Mouse (Mus musculus) liver, embryonic 15.5 days (tissue): ENCODE results near the gene Tex35. TPM values are rescaled to one million over a fixed set of nuclear protein-coding genes. Genes with fewer than 3 reads are reported as not detected.

Experiments
- ATAC-seq: fragments of 200-750 bp; cut with Nextera tagmentation; 2 replicates; pipeline ENCODE4 v1.8.0; 2017; ENCODE audit warnings: moderate number of reproducible peaks, mild to moderate bottlenecking, moderate library complexity; ENCODE audit not compliant: insufficient read depth
- H3K27ac ChIP-seq: fragments of 300-500 bp; sonication (generic); replicated peaks from 2 replicates; pipeline ENCODE4 v1.5.1; 2015; ENCODE audit warnings: mild to moderate bottlenecking, inconsistent platforms
- H3K27me3 ChIP-seq: fragments of 300-500 bp; sonication (generic); 2 replicates; pipeline ENCODE4 v1.6.1; 2015; ENCODE audit warnings: mild to moderate bottlenecking, inconsistent platforms
- H3K36me3 ChIP-seq: fragments of 300-500 bp; sonication (generic); replicated peaks from 2 replicates; pipeline ENCODE4 v1.6.1; 2015; ENCODE audit warnings: moderate library complexity, mild to moderate bottlenecking, inconsistent platforms
- H3K4me1 ChIP-seq: fragments of 300-500 bp; sonication (generic); replicated peaks from 2 replicates; pipeline ENCODE4 v1.6.1; 2015; ENCODE audit warnings: inconsistent platforms
- H3K4me2 ChIP-seq: fragments of 300-500 bp; sonication (generic); 2 replicates; pipeline ENCODE4 v1.6.1; 2015; ENCODE audit warnings: moderate library complexity, mild to moderate bottlenecking, inconsistent platforms
- H3K4me3 ChIP-seq: fragments of 300-500 bp; sonication (generic); replicated peaks from 2 replicates; pipeline ENCODE4 v1.5.1; 2015; ENCODE audit warnings: mild to moderate bottlenecking, inconsistent platforms
- H3K9ac ChIP-seq: fragments of 300-500 bp; sonication (generic); 2 replicates; pipeline ENCODE4 v1.6.1; 2015; ENCODE audit warnings: moderate library complexity, mild to moderate bottlenecking, inconsistent platforms
- H3K9me3 ChIP-seq: fragments of 300-500 bp; sonication (generic); replicated peaks from 2 replicates; pipeline ENCODE4 v1.6.1; 2016; ENCODE audit warnings: inconsistent platforms
- WGBS: fragments of 180-500 bp; shearing (Covaris S2); methylation state at CpG from one replicate; pipeline ENCODE4 v1.1.7; 2015; ENCODE audit warnings: mixed read lengths; ENCODE audit not compliant: insufficient replicate concordance; 5-methylcytosine and 5-hydroxymethylcytosine counted together
- polyA plus RNA-seq: library from polyadenylated mRNA; unstranded; fragments of >200 nt; fragmentation: Nextera tagmentation; extraction: Ambion mirVana; gene quantifications from 2 replicates; pipeline ENCODE4 v1.2.1, GENCODE M21; 2015

The Tex35 gene
- not detected in 2 replicates for polyA plus RNA-seq

- H3K9me3 ChIP-seq: no peaks in the 10 kb centered on the region
- H3K27me3 ChIP-seq: no peaks in the 10 kb centered on the region
- no peak for ATAC-seq
- 66% methylated on average over 4 of the region's 4 CpGs for WGBS
- H3K36me3 ChIP-seq: no peaks in the 10 kb centered on the region
- H3K4me1 ChIP-seq: no peaks in the 10 kb centered on the region
- no peak within 1 kb of the TSS for H3K4me2 ChIP-seq
- H3K27ac ChIP-seq: no peak within 1 kb of the TSS
- H3K9ac ChIP-seq: no peak within 1 kb of the TSS
- H3K4me3 ChIP-seq: no peak within 1 kb of the TSS
These were observed at the start of gene Tex35 for GRCm38 (mm10) chr1:157108580-157108979. Gene Tex35 (minus strand): TSS chr1:157108680.

- H3K36me3 ChIP-seq: no peaks in the 10 kb centered on the region
- no peak overlapping the region for H3K4me2 ChIP-seq
- H3K27me3 ChIP-seq: no peaks in the 10 kb centered on the region
- H3K27ac ChIP-seq: no peak overlapping the region
- H3K4me3 ChIP-seq: no peak overlapping the region
- no peaks in the 10 kb centered on the region for H3K4me1 ChIP-seq
- no peaks in the 10 kb centered on the region for H3K9me3 ChIP-seq
- H3K9ac ChIP-seq: no peak overlapping the region
- no peak for ATAC-seq
These were observed 45.3 kb upstream of the Tex35 start for GRCm38 (mm10) chr1:157153781-157154180.

- Histone ChIP-seq H3K9me3 (no peaks in the 10 kb centered on the region), H3K4me2 (no peak overlapping the region), H3K4me3 (no peak overlapping the region), H3K27ac (no peak overlapping the region), H3K4me1 (no peaks in the 10 kb centered on the region), H3K27me3 (no peaks in the 10 kb centered on the region), H3K36me3 (no peaks in the 10 kb centered on the region), H3K9ac (no peak overlapping the region)
- WGBS: 55% methylated on average over 1 of the region's 1 CpGs
- no peak for ATAC-seq
These were observed 41.6 kb upstream of the Tex35 start for GRCm38 (mm10) chr1:157150107-157150506.

- Histone ChIP-seq H3K4me3 (no peak overlapping the region), H3K9ac (no peak overlapping the region), H3K4me2 (no peak overlapping the region), H3K27ac (no peak overlapping the region), H3K36me3 (no peaks in the 10 kb centered on the region), H3K27me3 (no peaks in the 10 kb centered on the region), H3K4me1 (no peaks in the 10 kb centered on the region), H3K9me3 (no peaks in the 10 kb centered on the region)
- ATAC-seq: no peak
- 73% methylated on average over 3 of the region's 3 CpGs for WGBS
These were observed 36.1 kb upstream of the Tex35 start for GRCm38 (mm10) chr1:157144621-157145020.

GRCm38 (mm10) chr1:157143326-157143932 is 34.9 kb upstream of the Tex35 start:
- no peak overlapping the region for H3K4me3 ChIP-seq
- H3K9me3 ChIP-seq: no peaks in the 10 kb centered on the region
- no peak overlapping the region for H3K4me2 ChIP-seq
- H3K27ac ChIP-seq: no peak overlapping the region
- no peaks in the 10 kb centered on the region for H3K36me3 ChIP-seq
- no peak for ATAC-seq
- 51% methylated on average over 7 of the region's 7 CpGs for WGBS
- H3K4me1 ChIP-seq: no peaks in the 10 kb centered on the region
- no peak overlapping the region for H3K9ac ChIP-seq
- H3K27me3 ChIP-seq: no peaks in the 10 kb centered on the region

- Histone ChIP-seq H3K27ac (no peak overlapping the region), H3K4me3 (no peak overlapping the region), H3K4me2 (no peak overlapping the region), H3K4me1 (no peaks in the 10 kb centered on the region), H3K36me3 (no peaks in the 10 kb centered on the region), H3K9me3 (no peaks in the 10 kb centered on the region), H3K9ac (no peak overlapping the region), H3K27me3 (no peaks in the 10 kb centered on the region)
- ATAC-seq: no peak
- WGBS: 73% methylated on average over 3 of the region's 3 CpGs
These were observed 32.5 kb upstream of the Tex35 start for GRCm38 (mm10) chr1:157141014-157141413.

- WGBS: 77% methylated on average over 1 of the region's 1 CpGs
- Histone ChIP-seq H3K4me1 (no peaks in the 10 kb centered on the region), H3K27ac (no peak overlapping the region), H3K36me3 (no peaks in the 10 kb centered on the region), H3K4me2 (no peak overlapping the region), H3K4me3 (no peak overlapping the region), H3K27me3 (no peaks in the 10 kb centered on the region), H3K9me3 (no peaks in the 10 kb centered on the region), H3K9ac (no peak overlapping the region)
- ATAC-seq: no peak
These were observed 29.4 kb upstream of the Tex35 start for GRCm38 (mm10) chr1:157137854-157138241.

GRCm38 (mm10) chr1:157137132-157137853 is 28.8 kb upstream of the Tex35 start:
- 68% methylated on average over 9 of the region's 9 CpGs for WGBS
- ATAC-seq: no peak
- Histone ChIP-seq H3K9ac (no peak overlapping the region), H3K4me3 (no peak overlapping the region), H3K4me2 (no peak overlapping the region), H3K27me3 (no peaks in the 10 kb centered on the region), H3K36me3 (no peaks in the 10 kb centered on the region), H3K4me1 (no peaks in the 10 kb centered on the region), H3K9me3 (no peaks in the 10 kb centered on the region), H3K27ac (no peak overlapping the region)

GRCm38 (mm10) chr1:157128219-157128618 is 19.7 kb upstream of the Tex35 start:
- Histone ChIP-seq H3K4me2 (no peak overlapping the region), H3K27ac (no peak overlapping the region), H3K36me3 (no peaks in the 10 kb centered on the region), H3K9me3 (no peaks in the 10 kb centered on the region), H3K4me3 (no peak overlapping the region), H3K27me3 (no peaks in the 10 kb centered on the region), H3K4me1 (no peaks in the 10 kb centered on the region), H3K9ac (no peak overlapping the region)
- 67% methylated on average over 2 of the region's 2 CpGs for WGBS
- no peak for ATAC-seq

- Histone ChIP-seq H3K36me3 (no peaks in the 10 kb centered on the region), H3K27ac (no peak overlapping the region), H3K9ac (no peak overlapping the region), H3K4me2 (no peak overlapping the region), H3K4me3 (no peak overlapping the region), H3K27me3 (no peaks in the 10 kb centered on the region), H3K4me1 (no peaks in the 10 kb centered on the region), H3K9me3 (no peaks in the 10 kb centered on the region)
- WGBS: 55% methylated on average over 3 of the region's 3 CpGs
- no peak for ATAC-seq
These were observed 15.4 kb upstream of the Tex35 start for GRCm38 (mm10) chr1:157123836-157124235.

GRCm38 (mm10) chr1:157119168-157119567 is 10.7 kb upstream of the Tex35 start:
- no peak for ATAC-seq

GRCm38 (mm10) chr1:157117440-157117839 is 9.0 kb upstream of the Tex35 start:
- no peak for ATAC-seq
- no peaks in the 10 kb centered on the region for H3K4me1 ChIP-seq
- no peaks in the 10 kb centered on the region for H3K36me3 ChIP-seq
- 56% methylated on average over 3 of the region's 3 CpGs for WGBS
- no peaks in the 10 kb centered on the region for H3K9me3 ChIP-seq
- no peak overlapping the region for H3K9ac ChIP-seq
- H3K27me3 ChIP-seq: no peaks in the 10 kb centered on the region
- H3K4me3 ChIP-seq: no peak overlapping the region
- H3K4me2 ChIP-seq: no peak overlapping the region
- H3K27ac ChIP-seq: no peak overlapping the region

More at GRCm38 (mm10) chr1:157119168-157119567, 10.7 kb upstream of the Tex35 start:
- WGBS: 62% methylated on average over 6 of the region's 6 CpGs
- H3K27ac ChIP-seq: no peak overlapping the region
- no peaks in the 10 kb centered on the region for H3K27me3 ChIP-seq
- H3K36me3 ChIP-seq: no peaks in the 10 kb centered on the region
- H3K4me3 ChIP-seq: no peak overlapping the region
- no peak overlapping the region for H3K9ac ChIP-seq
- H3K9me3 ChIP-seq: no peaks in the 10 kb centered on the region
- no peak overlapping the region for H3K4me2 ChIP-seq
- H3K4me1 ChIP-seq: no peaks in the 10 kb centered on the region
